Mouse (Mus musculus) retina, postnatal 7 days (tissue): ENCODE results near the gene Retreg3.
A peak's percentile ranks its signal among the peaks of the same experiment; 100 is the strongest.

ENCODE experiments used
- DNase-seq: peaks from one replicate; pipeline ENCODE4 v3.0.0-alpha.2; 2012; ENCODE audit warnings: low read depth, low spot score

Gene Retreg3

GRCm38 (mm10) chr11:101079746-101080145 is 39.9 kb downstream of the Retreg3 start:
- DNase-seq: no peak

GRCm38 (mm10) chr11:101078121-101078520 is 41.6 kb downstream of the Retreg3 start, which contains the start of gene Hsd17b1:
Gene Hsd17b1 (plus strand): TSS chr11:101078411.
- no peak for DNase-seq

DNA sequence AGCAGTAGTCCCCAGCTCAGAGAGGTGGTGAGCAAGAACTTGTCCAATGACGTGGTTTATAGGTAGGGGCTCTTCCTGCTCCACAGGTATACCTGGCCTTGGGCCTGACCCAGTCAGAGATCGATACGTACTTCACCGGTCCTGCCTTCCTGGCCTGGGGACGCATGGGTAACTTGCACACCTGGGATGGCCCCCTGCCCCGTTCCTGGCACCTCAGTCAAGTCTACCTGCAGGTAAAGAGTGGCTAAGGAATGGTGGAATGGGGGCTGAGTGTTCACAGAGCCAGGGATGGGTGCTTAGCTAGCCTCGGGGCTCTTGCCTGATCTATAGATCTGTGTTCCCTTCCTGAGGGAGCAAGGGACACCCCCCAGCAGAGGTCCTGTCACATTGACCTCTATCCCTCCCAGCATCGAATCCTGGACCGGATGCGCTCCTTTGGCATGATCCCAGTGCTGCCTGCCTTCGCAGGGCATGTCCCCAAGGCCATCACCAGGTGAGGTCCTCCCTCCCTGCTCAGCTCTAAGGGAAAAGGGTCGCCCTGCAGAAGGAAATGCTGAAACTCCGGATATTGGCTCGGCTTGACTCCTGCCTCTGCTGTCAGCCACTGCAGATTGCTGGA is 47.8 kb downstream of the Retreg3 start:
- no peak for DNase-seq

GRCm38 (mm10) chr11:101070987-101071386 is 48.7 kb downstream of the Retreg3 start:
- no peak for DNase-seq

DNA sequence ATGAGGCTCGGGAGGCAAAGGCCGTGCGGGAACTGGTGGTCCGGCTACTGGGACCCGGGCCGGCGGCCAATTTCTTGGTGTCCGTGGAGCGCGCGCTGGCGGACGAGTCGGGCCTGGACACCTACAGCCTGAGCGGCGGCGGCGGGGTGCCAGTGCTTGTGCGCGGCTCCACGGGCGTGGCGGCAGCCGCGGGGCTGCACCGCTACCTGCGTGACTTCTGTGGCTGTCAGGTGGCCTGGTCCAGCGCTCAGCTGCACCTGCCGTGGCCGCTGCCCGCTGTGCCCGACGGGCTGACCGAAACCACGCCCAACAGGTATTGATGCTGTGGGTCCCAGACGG is 49.5 kb downstream of the Retreg3 start:
- DNase-seq: no peak

DNA sequence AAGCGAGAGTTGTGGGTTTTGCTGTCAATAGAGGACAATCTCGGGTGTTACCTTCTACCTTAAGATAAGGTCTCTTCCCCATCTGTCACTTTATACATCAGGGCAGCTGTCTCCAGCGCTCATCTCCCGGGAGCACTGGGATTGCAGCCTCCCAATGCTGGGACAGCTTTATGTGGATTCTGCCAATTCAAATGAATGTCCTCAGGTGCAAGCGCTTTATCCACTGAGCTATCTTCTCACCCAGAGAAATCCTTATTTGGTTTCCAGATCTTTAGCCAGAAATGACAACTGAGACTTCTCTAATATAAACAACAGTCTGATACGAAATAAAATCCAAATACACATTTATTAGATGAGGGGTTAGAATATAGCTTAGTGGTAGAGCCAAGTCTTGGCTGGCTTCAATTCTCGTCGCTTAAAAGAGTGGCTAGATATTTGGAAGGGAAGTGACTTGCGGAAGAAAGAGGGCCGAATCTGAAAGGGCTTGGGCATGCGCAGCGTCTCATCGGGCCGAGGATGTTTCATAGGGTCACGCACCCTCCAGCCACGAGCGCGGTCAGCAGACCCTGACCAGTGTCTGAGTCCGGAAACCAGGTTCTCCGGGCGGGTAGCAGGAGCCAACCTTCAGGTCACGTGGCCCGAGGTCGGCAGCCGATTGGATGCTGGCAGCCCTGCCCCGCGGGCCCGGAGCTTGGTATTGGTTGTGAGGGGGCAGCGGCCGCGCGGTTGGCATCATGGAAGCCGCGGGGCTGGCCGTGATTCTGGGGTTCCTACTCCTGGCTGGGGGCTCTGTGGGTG is 50.1 kb downstream of the Retreg3 start, which contains the start of gene Naglu:
Gene Naglu (plus strand): TSS at position 622 of the 798 bp plus-strand sequence.
- peak; percentile 84 for DNase-seq

- peak; percentile 61 for DNase-seq
These were observed 52.9 kb downstream of the Retreg3 start for GRCm38 (mm10) chr11:101066549-101067412.

- DNase-seq: no peak
These were observed 54.7 kb downstream of the Retreg3 start for GRCm38 (mm10) chr11:101065002-101065401.

- DNase-seq: no peak
These were observed 55.2 kb downstream of the Retreg3 start for GRCm38 (mm10) chr11:101064462-101064861.

GRCm38 (mm10) chr11:101063676-101064327 is 55.9 kb downstream of the Retreg3 start:
- DNase-seq: no peak

- DNase-seq: no peak
These were observed 56.6 kb downstream of the Retreg3 start for GRCm38 (mm10) chr11:101062971-101063675.

- DNase-seq: no peak
These were observed 57.4 kb downstream of the Retreg3 start for GRCm38 (mm10) chr11:101062165-101062884.

GRCm38 (mm10) chr11:101061049-101061448 is 58.6 kb downstream of the Retreg3 start:
- no peak for DNase-seq

GRCm38 (mm10) chr11:101060126-101060525 is 59.6 kb downstream of the Retreg3 start:
- DNase-seq: no peak

- no peak for DNase-seq
These were observed 60.2 kb downstream of the Retreg3 start for GRCm38 (mm10) chr11:101059473-101059872.

DNA sequence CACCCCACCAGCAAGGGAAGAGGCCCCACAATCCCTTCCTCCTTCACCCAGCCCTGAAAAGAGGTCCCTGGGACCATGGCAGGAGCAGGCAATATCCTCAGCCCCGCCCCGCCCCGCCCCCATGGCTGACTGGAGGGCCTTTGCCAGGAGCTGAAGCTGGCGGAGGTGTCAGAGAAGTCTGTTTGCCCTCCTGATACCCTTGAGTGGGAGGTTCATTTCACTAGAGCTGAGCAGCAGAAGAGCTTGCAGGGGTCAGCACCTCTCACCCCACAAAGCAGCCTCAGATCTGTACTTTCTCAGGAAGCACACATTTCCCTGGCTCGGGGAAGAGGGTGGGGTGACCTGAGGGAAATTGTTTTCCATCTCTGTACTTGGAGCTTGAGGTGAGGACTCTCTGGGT is 61.0 kb downstream of the Retreg3 start:
- no peak for DNase-seq

- DNase-seq: peak; percentile 65
These were observed 61.8 kb downstream of the Retreg3 start for GRCm38 (mm10) chr11:101057860-101058259.

DNA sequence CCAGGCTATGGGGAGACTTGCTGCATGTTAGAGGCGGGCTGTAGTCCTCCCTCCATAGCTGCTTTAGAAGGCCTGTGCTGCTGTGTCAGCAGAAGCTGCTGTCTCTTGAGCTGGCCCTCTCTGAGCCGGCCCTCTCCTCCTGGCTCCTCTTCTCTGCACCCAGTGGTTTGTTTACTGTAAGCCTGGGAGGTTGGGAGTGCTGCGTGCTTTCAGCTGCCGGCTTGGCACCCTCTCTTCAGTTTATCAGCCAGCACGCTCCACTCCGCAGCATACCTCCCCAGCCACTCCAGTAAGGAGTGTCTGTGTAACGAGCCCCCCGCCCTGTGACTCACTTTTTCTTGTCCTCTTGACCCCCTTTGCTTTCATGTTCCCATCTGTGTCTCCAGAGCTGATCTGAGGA is 62.8 kb downstream of the Retreg3 start:
- DNase-seq: no peak

- DNase-seq: no peak
These were observed 64.3 kb downstream of the Retreg3 start for GRCm38 (mm10) chr11:101055418-101055817.

DNA sequence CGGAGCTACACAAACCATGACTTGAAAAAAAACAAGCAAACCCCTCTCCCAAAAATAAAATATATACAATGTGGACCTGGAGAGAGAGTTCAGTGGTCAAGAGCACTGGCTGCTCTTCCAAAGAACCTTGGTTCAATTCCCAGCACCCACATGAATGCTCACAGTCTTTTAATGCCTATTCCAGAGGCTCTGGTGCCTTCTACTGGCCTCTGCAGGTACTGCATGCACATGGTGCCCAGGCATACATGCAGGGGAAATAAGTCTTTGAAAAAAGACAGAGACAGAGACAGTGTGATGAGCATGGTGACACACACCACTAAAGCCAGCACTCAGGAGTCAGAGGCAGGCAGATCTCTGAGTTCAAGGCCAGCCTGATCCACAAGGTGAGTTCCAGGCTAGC is 65.7 kb downstream of the Retreg3 start:
- no peak for DNase-seq
